Mouse (Mus musculus): ENCODE results near the gene Mef2d. TPM values are rescaled to one million over a fixed set of nuclear protein-coding genes. Genes with fewer than 3 reads are reported as not detected.

The Mef2d gene
- 8.8 and 10.4 TPM in 2 replicates for total RNA-seq (2012; rRNA removed)

DNA sequence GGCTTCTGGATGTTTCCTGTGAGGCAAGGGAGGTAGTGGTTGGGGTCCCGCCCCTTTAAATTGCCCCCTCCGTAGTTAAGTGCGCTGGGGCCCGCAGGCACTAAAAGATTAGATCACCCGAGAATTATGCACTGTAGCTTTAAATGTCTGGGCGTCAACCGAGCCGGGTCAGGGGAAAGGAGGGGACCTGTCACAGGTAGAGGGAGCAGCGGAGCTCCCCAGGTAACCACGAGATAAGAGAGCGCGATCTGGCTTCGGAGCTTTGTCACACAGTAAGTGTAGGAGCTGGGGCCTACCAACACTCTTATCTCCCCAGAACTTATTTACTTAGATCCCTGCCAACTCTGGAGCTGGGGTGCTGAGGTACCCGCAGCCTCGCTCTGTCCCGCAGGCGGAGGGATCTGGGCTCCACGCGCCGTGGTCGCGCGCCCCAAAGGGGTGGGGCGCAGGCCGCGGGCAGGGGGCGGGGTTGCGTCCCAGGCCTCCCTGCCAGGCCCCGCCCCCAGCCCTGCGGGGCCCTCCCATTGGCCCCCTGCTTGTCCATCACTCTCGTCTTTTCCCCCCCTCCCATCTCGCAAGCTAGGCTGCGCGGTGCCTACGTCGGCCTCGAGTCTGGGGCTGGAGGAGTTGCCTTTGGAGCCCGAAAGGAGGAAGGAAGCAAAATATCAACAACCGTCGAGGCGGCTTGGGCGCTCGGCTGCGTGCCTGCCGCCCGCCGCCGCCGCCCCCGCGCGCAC lies at the start of gene Mef2d:
Gene Mef2d, plus strand, starts transcription at position 586 of the 737 bp plus-strand sequence.
- Histone ChIP-seq H3K9me3 (ENCODE audit: control insufficient read depth, insufficient read depth, low read depth, low read length) (no peaks in the 10 kb centered on the region), H3K27ac (ENCODE audit: insufficient read depth, low read depth, low read length, poor library complexity, severe bottlenecking) (peak within 1 kb of the TSS; percentile 41; the same call in 1 of the 2 replicates), H3K4me3 (ENCODE audit: insufficient read depth in 1 of 2, low read depth in 1 of 2, low read length in 2 of 2, poor library complexity in 1 of 2, severe bottlenecking in 1 of 2) (peak within 1 kb of the TSS; percentile 74 to 90), H3K4me1 (ENCODE audit: control insufficient read depth in 2 of 2, insufficient read depth in 2 of 2, low read length in 2 of 2, poor library complexity in 1 of 2) (peaks cover 13 to 39% of the 10 kb centered on the region in 2 experiments), H3K9ac (ENCODE audit: insufficient read depth, low read depth, low read length, poor library complexity, severe bottlenecking) (peak within 1 kb of the TSS; percentile 82), H3K36me3 (ENCODE audit: control insufficient read depth, insufficient read depth, low read length, poor library complexity, severe bottlenecking) (no peaks in the 10 kb centered on the region)
- DNase-seq (ENCODE audit: low read depth, low spot score), result peak; percentile 91
- in situ Hi-C loops (cut with MboI; ENCODE audit: low sequenced_read_pairs in 2 of 2, unreplicated experiment in 2 of 2), result no loop called here
- TF ChIP-seq HCFC1 (IDR thresholded peaks at IDR 0.05; ENCODE audit: borderline replicate concordance, insufficient read depth, low read length) (peak; percentile 68; the same call in 1 of the 2 replicates), ZC3H11A (IDR thresholded peaks at IDR 0.05; ENCODE audit: borderline replicate concordance, low read depth, low read length) (no peak)

DNA sequence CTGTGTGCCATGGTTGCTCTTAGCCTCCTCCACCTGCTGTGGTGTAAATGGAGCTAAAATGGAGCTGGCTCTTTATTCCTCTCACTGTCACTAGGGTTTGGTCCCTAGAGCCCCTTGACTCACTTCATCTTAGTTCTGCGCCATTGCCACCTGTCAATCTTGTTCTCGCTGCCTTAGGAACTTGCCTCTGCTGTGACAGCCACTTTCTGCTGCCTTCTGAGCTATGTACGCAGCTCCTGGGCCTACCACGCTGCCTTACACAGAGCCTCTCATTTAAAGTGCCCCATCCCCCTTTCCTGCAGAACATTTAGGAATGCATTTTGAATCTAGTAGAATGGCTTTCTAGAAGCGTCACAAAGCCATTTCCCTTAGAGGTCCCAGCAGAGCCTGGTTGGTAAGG lies 48.0 kb upstream of the Mef2d start:
- Histone ChIP-seq H3K9ac (ENCODE audit: insufficient read depth, low read depth, low read length, poor library complexity, severe bottlenecking) (no peak overlapping the region), H3K27ac (ENCODE audit: insufficient read depth, low read depth, low read length, poor library complexity, severe bottlenecking) (no peak overlapping the region), H3K4me3 (ENCODE audit: insufficient read depth in 1 of 2, low read depth in 1 of 2, low read length in 2 of 2, poor library complexity in 1 of 2, severe bottlenecking in 1 of 2) (no peak overlapping the region), H3K9me3 (ENCODE audit: control insufficient read depth, insufficient read depth, low read depth, low read length) (no peaks in the 10 kb centered on the region), H3K4me1 (ENCODE audit: control insufficient read depth in 2 of 2, insufficient read depth in 2 of 2, low read length in 2 of 2, poor library complexity in 1 of 2) (no peaks in the 10 kb centered on the region), H3K36me3 (ENCODE audit: control insufficient read depth, insufficient read depth, low read length, poor library complexity, severe bottlenecking) (peaks cover 70% of the 10 kb centered on the region)
- DNase-seq (ENCODE audit: low read depth, low spot score), result no peak
- TF ChIP-seq HCFC1 (IDR thresholded peaks at IDR 0.05; ENCODE audit: borderline replicate concordance, insufficient read depth, low read length) (no peak), MAFK (IDR thresholded peaks at IDR 0.05; ENCODE audit: insufficient read depth, low read depth, low read length) (no peak), ZC3H11A (IDR thresholded peaks at IDR 0.05; ENCODE audit: borderline replicate concordance, low read depth, low read length) (no peak), ZNF384 (IDR thresholded peaks at IDR 0.05; ENCODE audit: low read depth, low read length) (no peak), CHD2 (IDR thresholded peaks at IDR 0.05; ENCODE audit: low read depth, low read length) (no peak)
- in situ Hi-C loops (cut with MboI; ENCODE audit: low sequenced_read_pairs in 2 of 2, unreplicated experiment in 2 of 2), result no loop called here

DNA sequence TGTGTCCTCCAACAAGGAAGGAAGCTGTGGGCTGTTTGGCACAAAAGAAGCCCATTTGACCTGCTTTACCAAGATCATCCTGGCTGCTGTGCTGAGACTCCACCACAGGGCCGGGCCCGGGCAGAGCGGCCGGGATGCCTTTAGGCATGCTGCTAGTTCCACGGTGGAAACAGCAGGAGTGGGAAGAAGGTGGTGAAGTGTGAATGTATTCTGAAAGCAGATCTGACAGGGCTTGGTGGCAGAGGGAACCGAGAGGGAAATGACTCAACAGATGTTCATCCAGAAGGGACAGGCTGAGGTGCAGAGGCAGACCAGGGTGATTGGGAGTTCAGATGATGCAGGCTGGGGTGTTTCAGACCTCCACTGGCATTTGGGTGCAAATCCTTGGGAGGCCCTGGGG lies 44.5 kb upstream of the Mef2d start:
- in situ Hi-C loops (cut with MboI; ENCODE audit: low sequenced_read_pairs in 2 of 2, unreplicated experiment in 2 of 2), result no loop called here
- no peak overlapping the region for H3K4me3 ChIP-seq (ENCODE audit: insufficient read depth in 1 of 2, low read depth in 1 of 2, low read length in 2 of 2, poor library complexity in 1 of 2, severe bottlenecking in 1 of 2)
- no peak overlapping the region for H3K9ac ChIP-seq (ENCODE audit: insufficient read depth, low read depth, low read length, poor library complexity, severe bottlenecking)
- TF ChIP-seq ZC3H11A (IDR thresholded peaks at IDR 0.05; ENCODE audit: borderline replicate concordance, low read depth, low read length), result no peak
- H3K27ac ChIP-seq (ENCODE audit: insufficient read depth, low read depth, low read length, poor library complexity, severe bottlenecking), result no peak overlapping the region
- DNase-seq (ENCODE audit: low read depth, low spot score), result no peak
- H3K4me1 ChIP-seq (ENCODE audit: control insufficient read depth in 2 of 2, insufficient read depth in 2 of 2, low read length in 2 of 2, poor library complexity in 1 of 2), result no peaks in the 10 kb centered on the region
- peaks cover 66% of the 10 kb centered on the region for H3K36me3 ChIP-seq (ENCODE audit: control insufficient read depth, insufficient read depth, low read length, poor library complexity, severe bottlenecking)
- no peaks in the 10 kb centered on the region for H3K9me3 ChIP-seq (ENCODE audit: control insufficient read depth, insufficient read depth, low read depth, low read length)

DNA sequence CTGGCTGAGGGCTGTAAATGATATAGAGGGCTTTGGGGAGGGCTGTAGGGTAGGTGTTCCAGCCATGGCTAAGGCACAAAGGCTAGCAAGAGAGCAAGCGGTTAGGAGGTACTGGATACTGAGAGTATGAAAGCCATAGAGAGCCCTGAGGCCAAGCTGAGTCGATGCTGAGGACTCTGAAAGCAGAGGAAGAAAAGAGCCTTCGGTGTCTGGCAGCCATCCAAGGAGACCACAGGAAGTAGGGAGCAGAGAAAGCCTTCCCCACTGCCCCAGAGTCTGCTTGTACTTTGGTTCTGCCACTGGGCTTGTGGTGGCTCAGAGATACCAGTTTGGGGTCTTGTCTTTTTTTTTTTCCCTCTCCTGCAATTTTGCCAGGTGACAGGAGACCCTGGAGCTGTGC lies 41.9 kb upstream of the Mef2d start:
- in situ Hi-C loops (cut with MboI; ENCODE audit: low sequenced_read_pairs in 2 of 2, unreplicated experiment in 2 of 2), result no loop called here
- Histone ChIP-seq H3K9me3 (ENCODE audit: control insufficient read depth, insufficient read depth, low read depth, low read length) (no peaks in the 10 kb centered on the region), H3K9ac (ENCODE audit: insufficient read depth, low read depth, low read length, poor library complexity, severe bottlenecking) (no peak overlapping the region), H3K4me1 (ENCODE audit: control insufficient read depth in 2 of 2, insufficient read depth in 2 of 2, low read length in 2 of 2, poor library complexity in 1 of 2) (no peaks in the 10 kb centered on the region), H3K27ac (ENCODE audit: insufficient read depth, low read depth, low read length, poor library complexity, severe bottlenecking) (no peak overlapping the region), H3K4me3 (ENCODE audit: insufficient read depth in 1 of 2, low read depth in 1 of 2, low read length in 2 of 2, poor library complexity in 1 of 2, severe bottlenecking in 1 of 2) (no peak overlapping the region), H3K36me3 (ENCODE audit: control insufficient read depth, insufficient read depth, low read length, poor library complexity, severe bottlenecking) (peaks cover 63% of the 10 kb centered on the region)
- DNase-seq (ENCODE audit: low read depth, low spot score), result no peak
- TF ChIP-seq CHD2 (IDR thresholded peaks at IDR 0.05; ENCODE audit: low read depth, low read length), result no peak
- TF ChIP-seq ZC3H11A (IDR thresholded peaks at IDR 0.05; ENCODE audit: borderline replicate concordance, low read depth, low read length), result no peak
- no peak for TF ChIP-seq HCFC1 (IDR thresholded peaks at IDR 0.05; ENCODE audit: borderline replicate concordance, insufficient read depth, low read length)
- TF ChIP-seq ZNF384 (IDR thresholded peaks at IDR 0.05; ENCODE audit: low read depth, low read length), result no peak
- no peak for TF ChIP-seq MAFK (IDR thresholded peaks at IDR 0.05; ENCODE audit: insufficient read depth, low read depth, low read length)

DNA sequence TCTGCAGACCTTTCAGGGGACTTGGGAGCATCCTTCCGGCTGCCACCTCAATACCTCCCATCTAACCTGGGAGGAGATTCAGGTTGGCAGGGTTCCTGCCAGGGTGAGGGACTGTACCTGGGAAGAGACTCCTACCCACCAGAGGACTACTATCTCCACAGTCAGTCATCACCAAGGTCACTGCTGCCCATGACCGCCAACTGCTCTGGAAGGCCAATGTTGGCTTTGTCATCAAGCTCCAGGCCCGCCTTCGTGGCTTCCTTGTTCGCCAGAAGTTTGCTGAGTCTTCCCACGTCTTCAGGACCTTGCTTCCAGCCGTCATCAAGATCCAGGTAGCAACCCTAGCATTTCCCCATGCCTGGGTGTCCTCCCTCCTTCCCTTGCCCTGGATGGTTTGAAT lies 40.4 kb upstream of the Mef2d start:
- Histone ChIP-seq H3K4me3 (ENCODE audit: insufficient read depth in 1 of 2, low read depth in 1 of 2, low read length in 2 of 2, poor library complexity in 1 of 2, severe bottlenecking in 1 of 2) (no peak overlapping the region), H3K27ac (ENCODE audit: insufficient read depth, low read depth, low read length, poor library complexity, severe bottlenecking) (no peak overlapping the region), H3K36me3 (ENCODE audit: control insufficient read depth, insufficient read depth, low read length, poor library complexity, severe bottlenecking) (peaks cover 65% of the 10 kb centered on the region), H3K9me3 (ENCODE audit: control insufficient read depth, insufficient read depth, low read depth, low read length) (no peaks in the 10 kb centered on the region), H3K9ac (ENCODE audit: insufficient read depth, low read depth, low read length, poor library complexity, severe bottlenecking) (no peak overlapping the region), H3K4me1 (ENCODE audit: control insufficient read depth in 2 of 2, insufficient read depth in 2 of 2, low read length in 2 of 2, poor library complexity in 1 of 2) (no peaks in the 10 kb centered on the region)
- no peak for DNase-seq (ENCODE audit: low read depth, low spot score)
- in situ Hi-C loops (cut with MboI; ENCODE audit: low sequenced_read_pairs in 2 of 2, unreplicated experiment in 2 of 2), result no loop called here
- TF ChIP-seq ZC3H11A (IDR thresholded peaks at IDR 0.05; ENCODE audit: borderline replicate concordance, low read depth, low read length) (no peak), CHD2 (IDR thresholded peaks at IDR 0.05; ENCODE audit: low read depth, low read length) (no peak), ZNF384 (IDR thresholded peaks at IDR 0.05; ENCODE audit: low read depth, low read length) (no peak)
